Mouse (Mus musculus) gastrocnemius, postnatal 10 days (tissue): ENCODE data around the gene Dgkq. TPM values are rescaled to one million over a fixed set of nuclear protein-coding genes. Genes with fewer than 3 reads are reported as not detected.

Experiments
- DNase-seq: peaks from one replicate; pipeline ENCODE4 v3.0.0; 2021; ENCODE audit warnings: mixed read lengths
- total RNA-seq, 2 experiments: library from RNA; stranded (reverse); gene quantifications; 2 replicates each; pipeline ENCODE4 v1.2.3; 2021

Gene Dgkq
- total RNA-seq, 2 experiments from 2014 or later: 3.7 to 8.3 TPM

DNA sequence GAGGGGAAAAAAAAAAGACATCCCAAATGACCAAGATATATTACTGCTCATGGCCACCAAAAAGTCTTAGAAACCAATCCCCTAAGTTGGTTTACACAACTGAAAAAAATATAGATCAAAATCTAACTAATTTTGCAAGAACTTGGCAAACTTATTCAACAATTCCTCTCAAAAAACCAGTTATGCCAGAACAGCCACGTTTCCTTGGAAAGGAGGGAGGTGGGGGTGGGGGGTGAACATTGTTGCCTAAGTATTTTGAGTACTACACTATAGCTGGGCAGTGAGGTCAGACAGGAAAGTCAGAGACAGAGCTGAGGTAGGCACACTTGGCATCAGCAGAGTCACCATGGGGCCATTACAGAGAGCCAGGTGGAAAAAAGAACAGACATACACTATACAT is 69.5 kb downstream of the Dgkq start:
- DNase-seq: no peak

Other genes with a start within 250 kb of the Dgkq start
- gene Atp5k, start 235.2 kb downstream of the Dgkq start, total RNA-seq: 100 to 1,000 TPM; 747 to 903 TPM
- gene Mfsd7a, start 220.8 kb downstream of the Dgkq start, total RNA-seq: 1 to 10 TPM; 1.9 to 2.6 TPM
- gene Pcgf3, start 208.4 kb downstream of the Dgkq start, total RNA-seq: 10 to 100 TPM; 58.0 to 61.6 TPM
- under 1 TPM; 0.45 to 0.54 TPM for gene Cplx1, start 119.6 kb downstream of the Dgkq start, total RNA-seq
- gene Gak, start 39.9 kb downstream of the Dgkq start, total RNA-seq: 10 to 100 TPM; 19.7 to 23.0 TPM
- 1 to 10 TPM; 6.8 to 7.8 TPM for gene Tmem175, start 39.9 kb downstream of the Dgkq start, total RNA-seq
- 1 to 10 TPM; 6.3 to 8.0 TPM for gene Idua, start 9.3 kb downstream of the Dgkq start, total RNA-seq
- gene Slc26a1, start 5.9 kb upstream of the Dgkq start, total RNA-seq: under 1 TPM; 0.07 to 0.20 TPM
- gene Fgfrl1, start 22.7 kb upstream of the Dgkq start, total RNA-seq: 10 to 100 TPM; 67.3 to 80.5 TPM
- not detected for gene Rnf212, start 105.3 kb upstream of the Dgkq start, total RNA-seq
- not detected for gene Tmed11, start 125.7 kb upstream of the Dgkq start, total RNA-seq
- gene Vmn2r8, start 139.2 kb upstream of the Dgkq start, total RNA-seq: not detected
- gene Vmn2r9, start 182.9 kb upstream of the Dgkq start, total RNA-seq: not detected